Mouse (Mus musculus) brain, embryonic 14.5 days (tissue): ENCODE results near the gene Thpo.

Source experiments
- CTCF ChIP-seq: fragments of 200-500 bp; IDR thresholded peaks from 2 replicates; pipeline ENCODE4 v1.5.1; 2012; ENCODE audit warnings: inconsistent platforms, mild to moderate bottlenecking, moderate library complexity, borderline replicate concordance; ENCODE audit not compliant: insufficient read depth, insufficient read length; ENCODE audit errors: extremely low read depth
- POLR2A ChIP-seq: fragments of 200-500 bp; IDR thresholded peaks from 2 replicates; pipeline ENCODE4 v1.6.1; 2012; ENCODE audit warnings: mild to moderate bottlenecking, inconsistent platforms, borderline replicate concordance; ENCODE audit not compliant: poor library complexity, insufficient read depth, insufficient read length, severe bottlenecking; ENCODE audit errors: extremely low read depth

DNA sequence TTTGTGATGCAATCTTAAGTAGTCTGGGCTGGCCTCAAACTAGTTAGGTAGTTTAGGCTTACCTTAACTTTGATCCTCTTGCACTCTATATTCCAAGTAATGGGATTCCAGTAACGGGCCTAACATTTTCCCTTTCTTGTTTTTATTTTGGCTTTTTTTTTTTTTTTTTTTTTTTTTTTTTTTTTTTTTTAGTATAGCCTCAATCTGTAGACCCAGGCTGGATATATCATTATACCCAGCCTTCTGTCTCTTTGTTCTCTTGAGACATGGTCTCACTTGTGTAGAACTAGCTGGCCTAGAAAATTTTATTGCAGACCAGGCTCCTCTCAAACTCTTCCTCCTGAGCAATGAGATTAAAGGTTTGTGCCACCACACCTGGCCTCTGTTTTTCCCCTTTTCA, 42.7 kb downstream of the Thpo start:
- no peak for TF ChIP-seq CTCF
- no peak for TF ChIP-seq POLR2A
